Mouse (Mus musculus): ENCODE measurements around the gene Trim44.

Gene Trim44

GRCm38 (mm10) chr2:102407363-102408184 lies at the start of gene Trim44:
Gene Trim44 (minus strand): TSS chr2:102407828.
- no peak for DNase-seq (ENCODE audit: low spot score in 2 of 2)

- no peak for DNase-seq (ENCODE audit: low spot score in 2 of 2)
These were observed 47.5 kb upstream of the Trim44 start for GRCm38 (mm10) chr2:102455126-102455525.

- DNase-seq (ENCODE audit: low spot score in 2 of 2) = no peak
These were observed 45.8 kb upstream of the Trim44 start for GRCm38 (mm10) chr2:102453447-102453846.

GRCm38 (mm10) chr2:102451671-102452549 lies 44.3 kb upstream of the Trim44 start, which contains the start of gene Fjx1:
Gene Fjx1 (minus strand): TSS chr2:102452499.
- peak; percentile 41 to 50 for DNase-seq (ENCODE audit: low spot score in 2 of 2)

- DNase-seq (ENCODE audit: low spot score in 2 of 2) = peak; percentile 31 to 50
These were observed 43.4 kb upstream of the Trim44 start for GRCm38 (mm10) chr2:102450761-102451670.

- peak; percentile 66 to 69 for DNase-seq (ENCODE audit: low spot score in 2 of 2)
These were observed 42.7 kb upstream of the Trim44 start for GRCm38 (mm10) chr2:102450248-102450760.

GRCm38 (mm10) chr2:102449630-102450247 lies 42.1 kb upstream of the Trim44 start:
- peak; percentile 14 to 26 for DNase-seq (ENCODE audit: low spot score in 2 of 2)

GRCm38 (mm10) chr2:102449056-102449455 lies 41.4 kb upstream of the Trim44 start:
- no peak for DNase-seq (ENCODE audit: low spot score in 2 of 2)

- no peak for DNase-seq (ENCODE audit: low spot score in 2 of 2)
These were observed 40.2 kb upstream of the Trim44 start for GRCm38 (mm10) chr2:102447831-102448230.

GRCm38 (mm10) chr2:102446851-102447250 lies 39.2 kb upstream of the Trim44 start:
- DNase-seq (ENCODE audit: low spot score in 2 of 2) = no peak

- DNase-seq (ENCODE audit: low spot score in 2 of 2) = no peak
These were observed 29.9 kb upstream of the Trim44 start for GRCm38 (mm10) chr2:102437357-102438030.

GRCm38 (mm10) chr2:102433879-102434278 lies 26.3 kb upstream of the Trim44 start:
- no peak for DNase-seq (ENCODE audit: low spot score in 2 of 2)

- DNase-seq (ENCODE audit: low spot score in 2 of 2) = no peak
These were observed 23.5 kb upstream of the Trim44 start for GRCm38 (mm10) chr2:102431084-102431483.

GRCm38 (mm10) chr2:102427974-102428373 lies 20.3 kb upstream of the Trim44 start:
- DNase-seq (ENCODE audit: low spot score in 2 of 2) = no peak

GRCm38 (mm10) chr2:102426434-102426833 lies 18.8 kb upstream of the Trim44 start:
- DNase-seq (ENCODE audit: low spot score in 2 of 2) = no peak

- no peak for DNase-seq (ENCODE audit: low spot score in 2 of 2)
These were observed 8.6 kb upstream of the Trim44 start for GRCm38 (mm10) chr2:102416149-102416743.

GRCm38 (mm10) chr2:102412738-102413137 lies 5.1 kb upstream of the Trim44 start:
- no peak for DNase-seq (ENCODE audit: low spot score in 2 of 2)

GRCm38 (mm10) chr2:102410615-102411014 lies 3.0 kb upstream of the Trim44 start:
- no peak for DNase-seq (ENCODE audit: low spot score in 2 of 2)

GRCm38 (mm10) chr2:102409741-102410140 lies 2.1 kb upstream of the Trim44 start:
- DNase-seq (ENCODE audit: low spot score in 2 of 2) = no peak
